Mouse (Mus musculus) hindbrain, embryonic 16.5 days (tissue): ENCODE results near the gene Rgl1. TPM values are rescaled to one million over a fixed set of nuclear protein-coding genes. Genes with fewer than 3 reads are reported as not detected.
"Not testable (repeated sequence)": the region's sequence is repeated elsewhere in the genome, so short reads cannot be mapped to it uniquely, and the experiment has no call there.

Experiments
- ATAC-seq: fragments of 200-750 bp; cut with Nextera tagmentation; 2 replicates; pipeline ENCODE4 v1.8.0; 2017; ENCODE audit warnings: moderate TSS enrichment, moderate library complexity
- H3K27ac ChIP-seq: fragments of 300-500 bp; sonication (generic); 2 replicates; pipeline ENCODE4 v1.5.1; 2014; ENCODE audit warnings: low read depth, mild to moderate bottlenecking, control low read depth, low read length, moderate library complexity
- H3K27me3 ChIP-seq: fragments of 300-500 bp; sonication (generic); replicated peaks from 2 replicates; pipeline ENCODE4 v1.6.1; 2014; ENCODE audit warnings: low read length; ENCODE audit not compliant: control insufficient read depth, insufficient read depth
- H3K36me3 ChIP-seq: fragments of 300-500 bp; sonication (generic); 2 replicates; pipeline ENCODE4 v1.6.1; 2014; ENCODE audit warnings: mild to moderate bottlenecking, low read length, moderate library complexity, mixed read lengths; ENCODE audit not compliant: control insufficient read depth, insufficient read depth
- H3K4me1 ChIP-seq: fragments of 300-500 bp; sonication (generic); 2 replicates; pipeline ENCODE4 v1.6.1; 2014; ENCODE audit warnings: low read depth, low read length; ENCODE audit not compliant: control insufficient read depth, insufficient read depth
- H3K4me2 ChIP-seq: fragments of 300-500 bp; sonication (generic); 2 replicates; pipeline ENCODE4 v1.6.1; 2014; ENCODE audit warnings: mild to moderate bottlenecking, low read length, control low read depth, moderate library complexity
- H3K4me3 ChIP-seq: fragments of 300-500 bp; sonication (generic); 2 replicates; pipeline ENCODE4 v1.5.1; 2014; ENCODE audit warnings: mild to moderate bottlenecking, low read length, control low read depth, moderate library complexity
- H3K9ac ChIP-seq: fragments of 300-500 bp; sonication (generic); 2 replicates; pipeline ENCODE4 v1.6.1; 2014; ENCODE audit warnings: low read depth, mild to moderate bottlenecking, control low read depth, low read length, moderate library complexity
- H3K9me3 ChIP-seq: fragments of 300-500 bp; sonication (generic); 2 replicates; pipeline ENCODE4 v1.6.1; 2014; ENCODE audit warnings: mild to moderate bottlenecking, low read length, moderate library complexity; ENCODE audit not compliant: control insufficient read depth
- whole genome bisulfite sequencing: fragments of 180-500 bp; shearing (Covaris S2); extraction: QIAGEN DNeasy Blood & Tissue Kit; methylation state at CpG from one replicate; pipeline ENCODE4 v1.1.7; 2014; 5-methylcytosine and 5-hydroxymethylcytosine counted together
- polyA plus RNA-seq: library from polyadenylated mRNA; unstranded; fragments of >200 nt; fragmentation: Nextera tagmentation; extraction: Ambion mirVana; gene quantifications from 2 replicates; pipeline ENCODE4 v1.2.1, GENCODE M21; 2015

The Rgl1 gene
- polyA plus RNA-seq, 1 experiment from 2014 or later: 18.4 TPM

DNA sequence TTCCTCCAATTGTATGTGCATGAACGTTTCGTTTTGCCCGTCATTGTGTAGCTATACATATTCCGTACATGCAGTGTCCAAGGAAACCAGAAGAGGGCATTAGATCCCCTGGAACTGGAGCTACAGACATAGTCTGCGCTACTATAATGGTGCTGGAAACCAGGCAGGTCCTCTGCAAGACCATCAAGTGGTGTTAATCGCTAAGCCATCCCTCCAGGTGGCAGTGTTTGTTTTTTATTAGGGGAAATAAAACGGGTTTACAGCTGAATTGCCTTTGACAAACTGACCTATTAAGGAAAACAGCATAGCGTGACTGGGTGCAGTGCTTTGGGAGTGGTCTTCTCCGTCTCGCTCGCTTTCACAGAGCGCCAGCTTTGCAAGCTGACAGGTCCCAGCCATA lies 24.1 kb upstream of the Rgl1 start:
- H3K4me1 ChIP-seq: peaks cover 5% of the 10 kb centered on the region; the same call in 1 of the 2 replicates
- H3K9me3 ChIP-seq: no peaks in the 10 kb centered on the region
- H3K27me3 ChIP-seq: no peaks in the 10 kb centered on the region
- WGBS: 33% methylated on average over 12 of the region's 12 CpGs
- H3K27ac ChIP-seq: no peak overlapping the region
- H3K36me3 ChIP-seq: no peaks in the 10 kb centered on the region
- H3K9ac ChIP-seq: no peak overlapping the region
- H3K4me3 ChIP-seq: no peak overlapping the region
- no peak for ATAC-seq
- no peak overlapping the region for H3K4me2 ChIP-seq

DNA sequence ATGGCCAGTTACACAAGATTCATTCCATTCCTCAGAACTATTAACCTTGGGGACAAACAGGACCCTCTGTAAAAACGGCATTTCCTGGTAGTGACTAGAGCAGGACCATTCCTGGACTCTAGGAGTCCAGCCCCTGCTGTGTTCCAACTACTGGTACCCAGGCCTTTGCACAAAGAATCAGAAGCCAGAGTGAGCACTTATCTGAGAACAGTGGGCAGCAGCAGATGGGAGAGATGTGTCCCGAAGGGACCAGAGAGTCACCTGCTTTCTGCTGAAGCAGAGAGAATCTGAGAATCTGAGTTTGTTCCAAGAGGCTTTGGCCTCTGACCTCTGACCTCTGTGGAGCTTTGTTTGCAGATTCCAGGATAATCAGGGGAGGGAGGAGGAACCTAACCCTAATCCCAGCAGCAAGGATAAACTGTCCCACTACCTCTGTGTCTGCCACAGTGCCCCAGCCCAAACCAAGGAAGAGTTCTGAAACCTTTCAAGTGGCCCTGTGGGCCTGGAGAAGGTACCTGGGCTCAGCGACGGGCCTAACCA lies 22.0 kb upstream of the Rgl1 start:
- H3K9ac ChIP-seq: no peak overlapping the region
- no peaks in the 10 kb centered on the region for H3K9me3 ChIP-seq
- H3K27ac ChIP-seq: no peak overlapping the region
- H3K4me1 ChIP-seq: peaks cover 5% of the 10 kb centered on the region; the same call in 1 of the 2 replicates
- H3K36me3 ChIP-seq: no peaks in the 10 kb centered on the region
- H3K27me3 ChIP-seq: no peaks in the 10 kb centered on the region
- WGBS: 46% methylated on average over 4 of the region's 4 CpGs
- H3K4me2 ChIP-seq: no peak overlapping the region
- no peak overlapping the region for H3K4me3 ChIP-seq
- no peak for ATAC-seq

DNA sequence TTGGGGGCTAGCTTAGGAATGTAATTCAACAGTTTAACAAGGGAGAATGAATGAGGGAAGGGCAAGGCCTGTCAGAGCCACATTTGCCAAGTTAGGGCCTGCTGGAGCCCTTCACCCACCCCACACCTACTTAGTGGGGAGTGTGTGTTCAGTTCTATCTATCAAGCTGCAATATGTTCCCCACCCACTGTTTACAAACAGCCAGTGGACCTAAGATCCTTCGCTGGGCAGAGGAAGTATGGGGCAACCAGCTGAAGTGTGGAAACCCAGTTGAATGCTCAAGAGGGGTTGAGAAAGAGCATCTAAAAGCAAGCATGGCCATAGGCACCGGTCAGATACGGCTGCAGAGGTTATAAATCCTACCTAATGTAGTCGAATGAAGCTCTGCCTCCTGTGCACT lies 20.8 kb upstream of the Rgl1 start:
- WGBS: 92% methylated on average over 4 of the region's 4 CpGs
- Histone ChIP-seq H3K36me3 (no peaks in the 10 kb centered on the region), H3K9ac (no peak overlapping the region), H3K9me3 (no peaks in the 10 kb centered on the region), H3K27ac (no peak overlapping the region), H3K4me3 (no peak overlapping the region), H3K27me3 (no peaks in the 10 kb centered on the region), H3K4me2 (no peak overlapping the region), H3K4me1 (no peaks in the 10 kb centered on the region)
- no peak for ATAC-seq

DNA sequence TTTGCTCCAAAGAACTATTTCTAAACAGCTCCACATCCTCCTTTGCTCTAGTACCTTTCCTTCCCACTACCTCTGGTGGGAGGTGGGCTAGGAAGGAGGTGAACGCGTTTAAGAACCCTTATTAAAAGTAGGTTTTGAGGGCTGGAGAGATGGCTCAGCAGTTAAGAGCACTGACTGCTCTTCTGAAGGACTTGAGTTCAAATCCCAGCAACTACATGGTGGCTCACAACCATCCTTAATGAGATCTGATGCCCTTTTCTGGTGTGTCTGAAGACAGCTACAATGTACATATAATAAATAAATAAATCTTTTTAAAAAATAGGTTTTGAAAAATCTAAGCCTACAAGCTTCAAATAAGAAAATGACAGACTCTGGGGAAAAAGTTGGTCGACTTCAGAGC lies 19.3 kb upstream of the Rgl1 start:
- not testable (repeated sequence) for H3K9ac ChIP-seq, H3K36me3 ChIP-seq, H3K4me1 ChIP-seq, H3K4me3 ChIP-seq, H3K27ac ChIP-seq, ATAC-seq, H3K4me2 ChIP-seq, H3K27me3 ChIP-seq, H3K9me3 ChIP-seq
- 89% methylated on average over 3 of the region's 3 CpGs for WGBS

DNA sequence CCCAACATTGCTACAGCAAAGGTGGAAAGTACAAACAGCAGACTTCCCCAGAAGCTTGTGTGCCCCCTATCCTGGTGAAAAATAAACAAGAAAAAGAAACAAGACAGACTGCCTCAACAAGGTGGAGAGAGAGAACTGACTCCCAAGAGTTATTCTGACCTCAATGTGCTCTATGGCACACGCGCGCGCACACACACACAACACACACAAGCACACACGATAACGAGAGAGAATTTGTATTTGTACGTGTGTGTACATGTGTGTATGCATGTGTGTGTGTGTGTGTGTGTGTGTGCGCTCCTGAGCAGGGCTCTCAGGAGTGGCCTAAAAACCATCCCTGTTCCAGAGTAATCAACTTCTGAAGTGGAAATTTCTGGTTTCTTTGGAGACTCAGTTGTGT lies 18.5 kb upstream of the Rgl1 start:
- Histone ChIP-seq H3K9me3 (no peaks in the 10 kb centered on the region), H3K27ac (no peak overlapping the region), H3K4me2 (no peak overlapping the region), H3K4me1 (no peaks in the 10 kb centered on the region), H3K4me3 (no peak overlapping the region), H3K27me3 (no peaks in the 10 kb centered on the region), H3K36me3 (no peaks in the 10 kb centered on the region), H3K9ac (no peak overlapping the region)
- no peak for ATAC-seq
- 97% methylated on average over 8 of the region's 8 CpGs for WGBS

DNA sequence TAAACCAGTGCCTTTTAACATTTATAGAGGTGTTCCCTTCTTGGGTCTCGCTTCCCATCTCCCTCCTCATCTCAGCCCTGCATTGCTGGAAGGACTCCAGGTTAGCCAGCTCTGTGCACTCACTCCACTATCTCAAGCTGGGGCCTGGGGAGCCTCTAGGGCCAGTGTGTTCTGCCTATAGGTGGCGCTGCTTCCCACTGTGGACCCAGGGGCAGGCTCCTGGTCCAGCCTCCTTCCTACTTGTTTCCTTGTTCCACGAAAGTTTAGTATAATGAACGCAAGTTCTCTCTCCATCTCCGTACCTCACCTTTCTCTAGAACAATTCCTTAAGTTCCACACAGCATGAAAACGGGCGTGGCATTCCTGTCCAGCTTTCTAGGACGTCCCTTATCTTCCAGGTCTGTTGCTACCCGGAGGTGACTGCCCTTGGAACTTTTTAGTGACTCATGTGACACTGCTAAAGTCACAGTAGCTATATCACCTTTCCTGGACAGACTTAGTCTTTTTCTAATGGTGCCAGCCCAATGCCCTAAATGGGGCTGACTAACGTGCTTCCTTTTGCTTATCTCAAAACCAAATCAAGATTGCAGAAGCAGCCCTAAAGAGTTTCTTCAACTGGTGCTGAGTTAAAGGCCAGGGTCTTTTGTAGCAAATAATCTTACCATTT lies 13.1 kb upstream of the Rgl1 start:
- ATAC-seq: 0 out of 2 replicates have a peak, but pooled peaks have one; percentile 64
- Histone ChIP-seq H3K9me3 (no peaks in the 10 kb centered on the region), H3K9ac (no peak overlapping the region), H3K4me1 (no peaks in the 10 kb centered on the region), H3K27me3 (no peaks in the 10 kb centered on the region), H3K4me3 (no peak overlapping the region), H3K27ac (no peak overlapping the region), H3K4me2 (no peak overlapping the region), H3K36me3 (peaks cover 7% of the 10 kb centered on the region)
- 39% methylated on average over 10 of the region's 10 CpGs for WGBS

DNA sequence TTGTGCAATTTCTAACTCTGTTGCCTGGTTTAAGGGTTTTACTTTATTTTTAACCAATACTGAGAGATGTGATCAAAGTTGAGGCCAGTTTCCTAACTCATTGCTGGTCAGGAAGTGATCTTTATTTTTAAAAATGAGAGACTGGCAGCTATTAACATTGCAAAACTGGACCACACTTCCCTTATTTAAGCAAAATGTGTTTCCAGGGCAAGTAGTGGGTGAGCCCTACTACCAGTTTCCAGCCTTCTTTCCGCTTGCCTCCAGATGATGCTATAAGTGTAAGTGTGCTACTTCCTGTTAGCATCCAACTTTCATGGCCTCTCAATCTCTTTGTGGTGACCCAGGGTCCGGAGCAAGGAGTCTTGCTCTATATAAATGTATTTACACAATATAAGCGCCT lies 8.4 kb upstream of the Rgl1 start:
- not testable (repeated sequence) for H3K9ac ChIP-seq, H3K27ac ChIP-seq, H3K4me1 ChIP-seq, H3K27me3 ChIP-seq, ATAC-seq, H3K4me2 ChIP-seq, H3K4me3 ChIP-seq, H3K9me3 ChIP-seq
- 87% methylated on average over 3 of the region's 3 CpGs for WGBS
- peaks cover 23% of the 10 kb centered on the region for H3K36me3 ChIP-seq

DNA sequence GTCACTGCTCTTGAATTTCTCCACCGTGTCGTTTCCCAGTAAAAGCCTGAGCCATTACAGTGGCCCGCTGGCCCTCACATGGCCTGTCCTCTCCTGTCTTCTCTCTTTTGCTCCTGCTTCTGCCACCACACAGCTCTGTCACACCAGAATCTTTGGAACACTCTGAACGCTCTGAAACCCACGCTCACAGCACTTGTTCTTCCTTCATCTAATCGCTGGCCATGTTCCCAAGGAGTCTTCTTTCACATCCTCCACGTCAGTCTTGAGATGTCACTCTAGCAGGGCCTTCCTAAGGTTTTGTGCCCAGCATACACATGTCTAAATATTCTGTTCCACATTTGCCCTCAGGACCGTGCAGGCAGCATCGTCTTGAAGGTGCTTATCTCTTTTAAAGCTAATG lies 4.9 kb upstream of the Rgl1 start:
- no peak overlapping the region for H3K27ac ChIP-seq

DNA sequence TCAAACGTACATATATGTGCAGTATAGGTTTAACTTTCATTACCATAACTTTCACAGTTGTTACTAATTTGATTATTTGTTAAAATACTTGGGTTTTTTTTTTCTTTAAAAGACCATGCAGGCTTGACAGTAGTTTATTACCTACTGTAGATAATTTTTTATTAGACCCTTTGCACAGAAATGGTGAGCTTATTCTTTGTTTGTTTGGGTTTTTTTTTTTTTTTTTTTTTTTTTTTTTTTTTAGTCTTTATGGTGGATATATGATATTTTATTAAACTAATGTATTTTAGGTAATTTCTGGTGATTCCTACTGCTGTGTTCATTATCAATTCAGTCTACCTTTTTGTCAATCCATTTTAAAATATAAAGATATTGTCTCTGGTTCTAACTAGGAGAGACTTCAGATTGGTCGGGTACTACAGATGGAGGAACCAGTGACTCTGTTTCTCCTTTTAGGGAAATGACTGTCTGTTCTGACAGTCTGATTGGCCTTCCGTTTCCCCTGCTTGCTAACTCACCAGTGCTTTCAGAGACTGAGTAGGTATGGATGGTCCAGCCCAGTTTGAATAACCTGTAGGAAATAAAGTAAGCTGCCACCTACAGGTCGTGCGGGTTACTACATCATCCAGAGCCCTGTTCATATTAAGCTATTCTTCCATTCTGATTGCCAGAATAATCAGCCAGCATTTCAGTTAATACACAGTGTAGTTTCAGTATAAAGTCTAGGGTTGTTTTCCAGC lies 1.8 kb upstream of the Rgl1 start:
- Histone ChIP-seq H3K4me1 (peaks cover 10% of the 10 kb centered on the region), H3K27ac (no peak overlapping the region), H3K9me3 (no peaks in the 10 kb centered on the region), H3K27me3 (no peaks in the 10 kb centered on the region; the same call in 1 of the 2 replicates), H3K9ac (no peak overlapping the region), H3K4me2 (peak overlapping the region; percentile 68), H3K4me3 (peak overlapping the region; percentile 89), H3K36me3 (peaks cover 7% of the 10 kb centered on the region)
- WGBS: 4% methylated on average over 5 of the region's 5 CpGs
- ATAC-seq: peak; percentile 46

More for the DNA sequence above, 4.9 kb upstream of the Rgl1 start:
- peaks cover 8% of the 10 kb centered on the region for H3K4me1 ChIP-seq
- H3K9me3 ChIP-seq: no peaks in the 10 kb centered on the region
- no peak overlapping the region for H3K9ac ChIP-seq
- no peak for ATAC-seq
- peaks cover 20% of the 10 kb centered on the region for H3K36me3 ChIP-seq
- H3K4me2 ChIP-seq: no peak overlapping the region
- no peak overlapping the region for H3K4me3 ChIP-seq
- 88% methylated on average over 9 of the region's 9 CpGs for WGBS
- H3K27me3 ChIP-seq: no peaks in the 10 kb centered on the region
